Mouse (Mus musculus) thymus, adult 2 months (tissue): ENCODE measurements around the gene Bdnf.

Experiments used
- CTCF ChIP-seq: fragments of 200-500 bp; IDR thresholded peaks from 2 replicates; pipeline ENCODE4 v1.5.1; 2012; ENCODE audit warnings: mild to moderate bottlenecking, control low read depth, low read length, moderate library complexity, borderline replicate concordance; ENCODE audit not compliant: control insufficient read depth, poor library complexity, insufficient read depth; ENCODE audit errors: extremely low read depth
- POLR2A ChIP-seq: fragments of 200-500 bp; IDR thresholded peaks from 2 replicates; pipeline ENCODE4 v1.6.1; 2012; ENCODE audit warnings: mild to moderate bottlenecking, low read length, control low read depth, moderate library complexity; ENCODE audit not compliant: control insufficient read depth, poor library complexity, insufficient read depth; ENCODE audit errors: extremely low read depth

GRCm38 (mm10) chr2:109681071-109681470 is 6.6 kb downstream of the Bdnf start:
- TF ChIP-seq POLR2A (no peak), CTCF (no peak)
